Mouse (Mus musculus) hindbrain, embryonic 14.5 days (tissue): ENCODE measurements at regions not wholly inside any gene's neighbourhood (a gene's known extent, or its start where the extent isn't known, plus 50 kb on each side); places are given as distances from the start of the nearest gene placed in this dataset.

Source experiments
- ATAC-seq: fragments of 200-750 bp; cut with Nextera tagmentation; 2 replicates; pipeline ENCODE4 v1.8.0; 2017; ENCODE audit warnings: moderate number of reproducible peaks, mild to moderate bottlenecking, moderate TSS enrichment, moderate library complexity; ENCODE audit not compliant: low FRiP score
- DNase-seq: peaks from one replicate; pipeline ENCODE4 v3.0.0-alpha.2; 2015; ENCODE audit warnings: low spot score
- H3K27ac ChIP-seq: fragments of 300-500 bp; sonication (generic); 2 replicates; pipeline ENCODE4 v1.5.1; 2014; ENCODE audit warnings: mild to moderate bottlenecking, moderate library complexity
- H3K27me3 ChIP-seq: fragments of 300-500 bp; sonication (generic); 2 replicates; pipeline ENCODE4 v1.6.1; 2014; ENCODE audit warnings: mild to moderate bottlenecking, low read length, mixed read lengths; ENCODE audit not compliant: control insufficient read depth, insufficient read depth
- H3K36me3 ChIP-seq: fragments of 300-500 bp; sonication (generic); replicated peaks from 2 replicates; pipeline ENCODE4 v1.6.1; 2014; ENCODE audit not compliant: control insufficient read depth, insufficient read depth
- H3K4me1 ChIP-seq: fragments of 300-500 bp; sonication (generic); replicated peaks from 2 replicates; pipeline ENCODE4 v1.6.1; 2014; ENCODE audit warnings: antibody characterized with exemption, low read length, mixed read lengths; ENCODE audit not compliant: control insufficient read depth, insufficient read depth
- H3K4me2 ChIP-seq: fragments of 300-500 bp; sonication (generic); replicated peaks from 2 replicates; pipeline ENCODE4 v1.6.1; 2014; ENCODE audit warnings: mild to moderate bottlenecking, moderate library complexity
- H3K4me3 ChIP-seq: fragments of 300-500 bp; sonication (generic); replicated peaks from 2 replicates; pipeline ENCODE4 v1.5.1; 2014; ENCODE audit warnings: mild to moderate bottlenecking, low read length
- H3K9ac ChIP-seq: fragments of 300-500 bp; sonication (generic); 2 replicates; pipeline ENCODE4 v1.6.1; 2014
- H3K9me3 ChIP-seq: fragments of 300-500 bp; sonication (generic); 2 replicates; pipeline ENCODE4 v1.6.1; 2016; ENCODE audit warnings: low read length; ENCODE audit not compliant: control insufficient read depth
- WGBS: fragments of 180-500 bp; shearing (Covaris S2); extraction: QIAGEN DNeasy Blood & Tissue Kit; methylation state at CpG from one replicate; pipeline ENCODE4 v1.1.7; 2014; 5-methylcytosine and 5-hydroxymethylcytosine counted together

GRCm38 (mm10) chr3:61441445-61441844, 75.7 kb upstream of the B430305J03Rik start:
- H3K9me3 ChIP-seq = no peaks in the 10 kb centered on the region
- no peak overlapping the region for H3K4me2 ChIP-seq
- ATAC-seq (no peak), DNase-seq (no peak)
- H3K4me1 ChIP-seq = no peaks in the 10 kb centered on the region
- no peak overlapping the region for H3K9ac ChIP-seq
- 96% methylated on average over 4 of the region's 4 CpGs for WGBS
- H3K27ac ChIP-seq = no peak overlapping the region
- no peaks in the 10 kb centered on the region for H3K36me3 ChIP-seq
- H3K27me3 ChIP-seq = no peaks in the 10 kb centered on the region
- no peak overlapping the region for H3K4me3 ChIP-seq

DNA sequence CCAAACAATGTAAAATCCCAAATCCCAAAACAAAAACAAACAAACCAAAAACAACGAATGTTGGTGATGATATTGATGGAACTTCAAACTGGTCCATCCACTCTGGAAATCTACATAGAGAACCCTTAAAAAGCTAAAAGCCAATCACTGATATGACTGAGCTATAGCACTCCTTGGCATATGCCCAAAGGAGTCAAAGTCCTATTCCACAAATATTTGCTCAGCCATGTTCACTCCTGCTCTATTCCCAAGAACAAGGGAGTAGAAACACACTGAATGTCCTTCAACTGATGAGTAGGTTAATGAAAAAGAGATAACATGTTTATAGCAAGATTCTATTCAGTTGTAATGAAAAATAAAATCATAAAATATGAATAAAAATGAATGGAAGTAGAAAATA, 63.0 kb upstream of the B430305J03Rik start:
- no peaks in the 10 kb centered on the region for H3K4me1 ChIP-seq
- no peak overlapping the region for H3K4me3 ChIP-seq
- no peak overlapping the region for H3K27ac ChIP-seq
- no peak for DNase-seq
- no peak overlapping the region for H3K9ac ChIP-seq
- H3K36me3 ChIP-seq = no peaks in the 10 kb centered on the region
- no peak overlapping the region for H3K4me2 ChIP-seq
- H3K9me3 ChIP-seq = no peaks in the 10 kb centered on the region
- 73% methylated on average over 1 of the region's 1 CpGs for WGBS
- no peak for ATAC-seq
- H3K27me3 ChIP-seq = no peaks in the 10 kb centered on the region

- DNase-seq = no peak
- Histone ChIP-seq H3K36me3 (no peaks in the 10 kb centered on the region), H3K9ac (no peak overlapping the region), H3K4me2 (no peak overlapping the region), H3K9me3 (no peaks in the 10 kb centered on the region), H3K4me1 (no peaks in the 10 kb centered on the region), H3K27ac (no peak overlapping the region), H3K4me3 (no peak overlapping the region), H3K27me3 (no peaks in the 10 kb centered on the region)
- ATAC-seq = no peak
- 65% methylated on average over 5 of the region's 5 CpGs for WGBS
Measured at GRCm38 (mm10) chr3:61423945-61424344, 58.2 kb upstream of the B430305J03Rik start.

GRCm38 (mm10) chr3:61419706-61420105, 54.0 kb upstream of the B430305J03Rik start:
- Histone ChIP-seq H3K36me3 (no peaks in the 10 kb centered on the region), H3K27me3 (no peaks in the 10 kb centered on the region), H3K9me3 (no peaks in the 10 kb centered on the region), H3K4me2 (no peak overlapping the region), H3K9ac (no peak overlapping the region), H3K4me1 (no peaks in the 10 kb centered on the region), H3K27ac (no peak overlapping the region), H3K4me3 (no peak overlapping the region)
- WGBS = 83% methylated on average over 3 of the region's 3 CpGs
- ATAC-seq (no peak), DNase-seq (no peak)

DNA sequence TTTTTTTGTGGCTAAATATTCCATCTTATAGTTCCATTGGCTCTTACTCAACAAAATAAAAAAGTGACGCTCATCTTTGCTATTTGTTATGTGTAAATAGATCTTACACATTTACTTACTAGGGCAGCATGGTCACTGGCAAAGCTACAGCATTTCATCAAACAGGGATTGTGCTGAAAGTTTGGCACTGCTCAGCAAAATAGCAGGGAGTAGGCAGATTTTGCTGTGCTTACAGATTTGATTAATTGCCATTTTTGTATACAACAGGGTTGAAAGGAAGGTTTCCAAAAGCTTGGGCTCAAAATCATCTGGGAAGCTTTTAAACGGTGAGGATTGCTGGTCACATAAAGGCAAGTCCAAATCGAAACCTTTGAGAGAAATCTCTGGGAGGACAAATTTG, 52.3 kb upstream of the B430305J03Rik start:
- 71% methylated on average over 3 of the region's 3 CpGs for WGBS
- Histone ChIP-seq H3K36me3 (no peaks in the 10 kb centered on the region), H3K27ac (no peak overlapping the region), H3K9ac (no peak overlapping the region), H3K4me2 (no peak overlapping the region), H3K9me3 (no peaks in the 10 kb centered on the region), H3K27me3 (no peaks in the 10 kb centered on the region), H3K4me3 (no peak overlapping the region), H3K4me1 (no peaks in the 10 kb centered on the region)
- ATAC-seq (no peak), DNase-seq (peak; percentile 42)
